Mouse (Mus musculus): ENCODE results near the gene D11Wsu47e.

D11Wsu47e gene

GRCm38 (mm10) chr11:113666205-113666604 is 18.0 kb upstream of the D11Wsu47e start:
- DNase-seq (ENCODE audit: inconsistent ontology term), result no peak

DNA sequence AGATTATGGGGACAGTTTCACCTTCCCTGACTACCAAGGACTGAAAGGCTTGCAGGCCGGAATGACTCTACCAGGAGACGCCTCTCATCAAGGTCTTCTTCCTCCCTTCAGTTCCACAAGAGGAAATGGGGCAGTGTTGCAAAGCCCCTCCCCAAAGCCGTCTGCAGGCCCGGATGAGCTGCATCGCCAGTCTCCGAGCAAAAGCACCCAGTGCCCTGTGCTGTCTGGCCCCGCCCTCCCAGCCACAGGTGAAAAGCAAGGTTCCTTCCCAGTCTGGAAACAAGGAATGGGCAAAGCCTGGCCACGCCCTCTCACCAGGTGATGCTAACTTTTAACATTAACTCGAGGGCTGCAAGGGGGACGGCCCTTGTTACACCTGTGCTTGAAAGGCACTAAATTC is 17.6 kb upstream of the D11Wsu47e start:
- DNase-seq (ENCODE audit: inconsistent ontology term), result no peak

GRCm38 (mm10) chr11:113667122-113667521 is 17.1 kb upstream of the D11Wsu47e start:
- DNase-seq (ENCODE audit: inconsistent ontology term), result no peak

GRCm38 (mm10) chr11:113667704-113668103 is 16.5 kb upstream of the D11Wsu47e start:
- DNase-seq (ENCODE audit: inconsistent ontology term), result no peak

DNA sequence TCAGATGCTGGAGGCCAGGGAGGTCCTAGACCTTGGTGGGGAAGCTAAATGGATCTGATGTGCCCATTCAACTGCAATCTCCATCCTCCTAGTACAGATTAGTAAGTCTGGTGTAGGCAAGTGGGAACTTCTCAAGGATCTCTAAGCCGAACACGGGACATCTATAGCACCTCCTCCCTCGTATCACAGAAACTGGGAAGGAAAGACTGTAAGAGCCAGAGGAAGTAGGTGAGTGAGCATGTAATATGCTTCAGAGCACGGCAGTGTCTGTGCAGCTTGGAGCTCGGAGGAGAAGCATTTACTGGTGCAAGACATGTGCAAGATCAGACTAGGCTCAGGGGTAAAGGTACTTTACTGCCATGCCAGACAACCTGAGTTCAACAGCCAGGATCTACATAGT is 15.4 kb upstream of the D11Wsu47e start:
- no peak for DNase-seq (ENCODE audit: inconsistent ontology term)

- no peak for DNase-seq (ENCODE audit: inconsistent ontology term)
Measured at GRCm38 (mm10) chr11:113669711-113670110, 14.5 kb upstream of the D11Wsu47e start.

GRCm38 (mm10) chr11:113673614-113674013 is 10.6 kb upstream of the D11Wsu47e start:
- DNase-seq (ENCODE audit: inconsistent ontology term), result no peak

GRCm38 (mm10) chr11:113674595-113674994 is 9.6 kb upstream of the D11Wsu47e start:
- DNase-seq (ENCODE audit: inconsistent ontology term), result no peak

DNA sequence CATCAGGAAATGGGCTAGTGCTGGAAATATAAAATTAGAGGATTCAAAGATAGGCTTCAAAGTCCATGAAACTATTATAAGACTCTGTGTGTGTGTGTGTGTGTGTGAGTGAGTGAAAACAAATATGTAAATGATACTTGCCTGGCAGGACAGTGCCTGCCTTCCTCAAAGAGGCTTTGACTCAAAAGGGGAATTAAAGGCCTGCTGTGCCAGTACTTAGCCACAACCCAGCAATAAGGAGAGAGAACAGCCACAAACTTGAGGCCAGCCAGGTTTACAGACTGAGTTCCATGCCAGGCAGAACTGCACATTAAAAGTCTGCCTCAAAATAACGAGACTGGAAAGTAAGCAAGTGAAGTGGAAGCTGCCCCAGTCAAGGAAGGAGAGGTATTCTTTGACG is 7.4 kb upstream of the D11Wsu47e start:
- no peak for DNase-seq (ENCODE audit: inconsistent ontology term)

DNA sequence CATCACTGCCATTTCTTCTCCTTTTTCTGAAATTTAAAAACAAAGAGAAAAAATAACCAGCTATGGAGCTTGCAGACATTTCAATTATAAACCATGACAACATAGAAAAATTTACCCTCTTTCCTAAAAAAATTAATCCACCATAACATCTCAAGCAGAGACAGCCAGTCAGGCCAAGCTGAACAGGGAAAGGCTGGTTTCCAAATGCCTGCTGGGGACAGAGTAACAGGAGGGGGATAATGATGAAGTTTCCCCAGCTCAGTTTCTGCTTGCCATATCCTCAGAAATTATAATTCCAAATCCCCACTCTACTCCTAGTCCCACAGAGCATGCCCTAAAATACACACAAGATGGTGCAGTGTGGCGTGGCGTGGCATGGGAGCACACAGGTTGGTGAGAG is 6.8 kb upstream of the D11Wsu47e start:
- DNase-seq (ENCODE audit: inconsistent ontology term), result no peak

GRCm38 (mm10) chr11:113678373-113678772 is 5.8 kb upstream of the D11Wsu47e start:
- DNase-seq (ENCODE audit: inconsistent ontology term), result no peak

DNA sequence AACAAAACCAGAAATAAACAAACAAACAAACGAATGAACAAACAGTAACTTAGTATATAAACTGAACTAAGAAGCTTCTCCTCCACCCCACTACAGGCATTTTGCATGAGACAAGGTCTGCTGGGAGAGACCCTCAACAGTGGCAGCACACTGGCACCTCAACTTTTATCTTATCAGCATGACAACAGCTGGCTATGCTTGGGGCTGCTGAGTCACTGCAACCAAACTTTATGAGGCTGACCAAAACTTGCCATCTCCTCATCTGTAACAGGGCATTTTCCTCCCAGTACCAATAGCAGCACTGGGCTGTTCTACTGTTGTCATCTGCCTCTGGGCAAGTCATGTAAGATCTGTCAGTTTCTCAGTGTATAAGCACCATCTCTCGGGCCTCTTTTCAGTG is 3.3 kb upstream of the D11Wsu47e start:
- no peak for DNase-seq (ENCODE audit: inconsistent ontology term)

DNA sequence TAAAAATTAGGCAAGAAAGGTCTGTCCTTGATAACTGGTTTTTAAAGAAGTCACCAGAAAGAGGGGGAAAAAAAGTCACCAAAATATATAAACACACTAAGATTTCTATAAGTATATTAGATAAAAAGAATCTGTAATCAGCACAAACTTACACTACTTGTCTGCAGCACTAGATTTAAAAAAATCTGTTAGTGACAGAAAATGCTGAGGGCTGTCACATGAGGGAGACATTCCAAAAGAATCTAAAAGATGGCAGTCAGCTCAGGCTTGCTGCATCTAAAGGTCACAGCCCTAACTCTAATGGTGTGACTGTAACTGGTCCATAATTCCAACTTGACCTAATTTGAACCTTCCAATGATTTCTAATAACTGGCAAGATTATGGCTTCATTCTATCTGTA is 2.2 kb upstream of the D11Wsu47e start:
- DNase-seq (ENCODE audit: inconsistent ontology term), result no peak

DNA sequence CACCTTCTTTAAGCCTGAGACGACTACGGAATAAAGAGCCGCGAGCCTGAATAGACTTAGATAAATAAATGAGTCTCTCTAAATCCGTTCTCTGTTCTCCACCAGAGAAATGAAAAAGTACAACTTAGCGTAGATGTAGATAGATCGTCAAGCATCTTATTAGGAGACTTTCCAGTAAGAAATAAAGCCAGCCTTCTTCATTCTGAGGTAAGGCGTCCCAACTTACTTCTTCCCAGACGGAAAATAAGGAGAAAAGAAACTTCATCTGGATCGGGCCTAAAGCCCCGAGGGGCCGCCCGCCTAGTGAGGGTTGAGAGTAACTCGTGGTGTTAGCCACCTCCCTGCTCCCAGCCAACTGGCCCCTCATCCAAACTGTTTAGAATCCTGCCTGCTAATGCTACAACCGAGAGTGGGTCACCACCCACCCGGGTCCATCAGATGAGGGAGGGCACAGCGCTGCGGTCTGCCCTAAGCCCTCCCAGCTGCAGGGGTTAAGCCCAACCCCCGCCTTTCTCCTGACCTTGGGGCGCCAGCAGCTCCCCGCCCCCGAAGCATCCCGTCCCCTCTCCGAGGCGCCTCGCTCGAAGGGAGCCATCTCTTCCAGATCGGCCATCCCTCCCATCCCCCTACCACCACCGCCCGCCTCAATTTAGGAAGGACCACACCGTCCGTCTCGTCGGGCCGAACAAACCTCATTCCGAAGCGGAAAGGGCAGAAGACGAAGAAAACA is 1.1 kb upstream of the D11Wsu47e start:
- peak; percentile 78 for DNase-seq (ENCODE audit: inconsistent ontology term)

DNA sequence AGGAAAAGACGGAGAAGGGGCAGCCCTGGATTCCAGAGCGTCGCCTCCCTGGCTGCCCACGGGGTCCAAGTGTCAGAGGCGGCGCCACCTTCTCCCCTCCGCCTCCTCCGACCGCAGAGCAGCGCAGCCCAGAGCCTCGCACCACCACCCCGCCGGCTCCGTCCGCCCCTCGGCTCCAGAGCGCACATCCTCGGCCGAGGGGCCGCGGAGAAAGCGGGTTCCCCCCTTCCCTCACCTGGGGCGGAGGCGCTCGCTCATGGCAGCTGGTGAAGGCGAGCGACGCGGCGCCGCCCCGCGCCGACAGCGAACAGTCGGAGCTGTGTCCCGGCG is 620 bp upstream of the D11Wsu47e start:
- no peak for DNase-seq (ENCODE audit: inconsistent ontology term)

- no peak for DNase-seq (ENCODE audit: inconsistent ontology term)
Measured at GRCm38 (mm10) chr11:113684707-113685426, 655 bp downstream of the D11Wsu47e start.

DNA sequence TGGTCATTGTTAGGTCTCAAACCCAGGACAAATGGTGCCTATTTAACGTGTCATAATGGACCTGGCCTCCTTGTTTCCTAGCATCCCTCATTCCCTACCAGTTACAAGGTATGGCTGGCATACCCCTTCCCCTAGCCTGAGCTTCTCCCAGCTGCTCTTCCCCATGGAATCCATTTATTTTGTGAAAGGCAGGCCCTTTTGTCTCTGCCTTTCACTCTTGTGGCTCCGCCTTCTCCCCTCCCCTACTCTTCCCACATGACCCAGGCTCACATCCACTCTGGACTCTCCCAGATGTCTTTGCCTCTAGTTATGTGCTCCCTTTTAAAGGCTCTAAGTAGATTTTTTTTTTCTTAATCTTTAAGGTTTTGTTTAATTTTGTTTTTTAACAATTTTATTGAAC is 2.8 kb downstream of the D11Wsu47e start:
- DNase-seq (ENCODE audit: inconsistent ontology term), result no peak

GRCm38 (mm10) chr11:113690506-113690905 is 6.3 kb downstream of the D11Wsu47e start:
- DNase-seq (ENCODE audit: inconsistent ontology term), result no peak

DNA sequence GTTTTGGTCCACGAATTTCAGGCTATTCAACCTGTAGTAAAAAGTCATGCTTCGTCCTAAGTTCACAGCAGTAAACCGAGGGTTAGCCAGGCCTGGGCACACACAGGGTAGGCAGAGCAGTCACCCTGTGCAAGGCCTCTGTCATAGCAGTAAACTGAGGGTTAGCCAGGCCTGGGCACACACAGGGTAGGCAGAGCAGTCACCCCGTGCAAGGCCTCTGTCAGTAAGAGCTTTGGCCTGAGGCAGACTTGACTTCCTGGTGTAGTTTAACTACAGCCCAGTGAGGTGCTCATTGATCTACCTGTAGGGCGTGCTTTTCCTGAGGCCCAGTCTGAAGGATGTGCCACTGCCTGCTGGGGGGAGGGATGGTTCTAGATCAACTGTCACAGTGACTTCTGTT is 7.1 kb downstream of the D11Wsu47e start:
- DNase-seq (ENCODE audit: inconsistent ontology term), result no peak

- DNase-seq (ENCODE audit: inconsistent ontology term), result no peak
Measured at GRCm38 (mm10) chr11:113691851-113692250, 7.6 kb downstream of the D11Wsu47e start.

DNA sequence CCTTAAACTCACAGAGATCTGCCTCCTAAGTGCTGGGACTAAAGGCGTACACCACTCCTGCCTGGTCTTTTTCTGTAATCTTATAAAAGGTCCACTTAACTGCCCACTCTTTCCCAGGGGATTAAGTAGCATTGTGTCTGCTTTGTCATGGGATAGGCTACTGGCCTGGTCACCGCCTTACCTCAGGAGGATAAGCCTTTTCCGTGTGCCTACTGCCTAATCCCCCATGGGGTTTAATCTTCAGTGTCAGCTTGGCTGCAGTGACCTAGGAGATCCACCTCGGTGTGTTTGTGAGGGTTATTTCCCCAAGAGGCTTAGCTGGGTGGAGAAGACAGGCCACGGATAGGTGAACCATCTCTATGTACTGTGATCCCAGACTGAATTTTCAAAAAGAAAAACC is 13.4 kb downstream of the D11Wsu47e start:
- no peak for DNase-seq (ENCODE audit: inconsistent ontology term)

GRCm38 (mm10) chr11:113698013-113698545 is 13.9 kb downstream of the D11Wsu47e start:
- DNase-seq (ENCODE audit: inconsistent ontology term), result no peak

DNA sequence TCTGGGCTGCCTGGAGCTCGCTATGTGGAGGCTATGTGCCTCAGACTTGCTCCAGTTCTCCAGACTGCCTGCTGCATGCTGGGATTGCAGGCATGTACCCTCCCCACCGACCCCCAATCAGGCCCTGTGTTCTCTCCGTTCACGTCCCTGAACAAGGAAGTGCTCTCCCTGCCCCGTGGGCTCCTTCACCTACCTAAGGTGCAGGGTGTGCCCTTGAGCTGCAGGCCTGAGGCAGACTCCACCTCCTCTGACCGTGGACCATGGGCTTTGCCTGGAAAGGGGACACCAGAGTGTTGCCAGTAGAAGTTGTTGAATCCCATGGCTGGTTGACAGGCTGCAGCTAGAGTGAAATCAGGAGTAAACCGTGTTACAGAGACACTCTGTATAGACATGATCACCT is 15.4 kb downstream of the D11Wsu47e start:
- no peak for DNase-seq (ENCODE audit: inconsistent ontology term)

Data from Muller cell, postnatal 12 days (primary cell).